Mouse (Mus musculus) left cerebral cortex, postnatal 10 days (tissue): ENCODE results near the gene Zfp40. TPM values are rescaled to one million over a fixed set of nuclear protein-coding genes. Genes with fewer than 3 reads are reported as not detected.
"Not testable (repeated sequence)": the region's sequence is repeated elsewhere in the genome, so short reads cannot be mapped to it uniquely, and the experiment has no call there.

Experiments
- DNase-seq, 2 experiments: peaks; one replicate each; pipeline ENCODE4 v3.0.0; 2021 to 2022; ENCODE audit warnings: low spot score in 2 of 2, mixed read lengths in 1 of 2; ENCODE audit errors: extremely low spot score in 1 of 2
- intact Hi-C: fragments of 180-260 bp; cut with DNase I; formaldehyde crosslinking; loops from one replicate; pipeline ENCODE4 v1.15.1; 2025
- total RNA-seq, 2 experiments: library from RNA; stranded (reverse); gene quantifications; 2 replicates each; pipeline ENCODE4 v1.2.3; 2021

The Zfp40 gene
- 10 to 100 TPM; 28.4 to 31.3 TPM for total RNA-seq

- intact Hi-C loops = loop anchor here (5.0 to 10.0 kb wide), 3 partner anchors 328 to 512 kb away; partner anchors contain the start of gene Zfp945
- peak; percentile 93 to 96 for DNase-seq
Observed at GRCm38 (mm10) chr17:23192453-23193379, at the start of gene Zfp40. Zfp40 (minus strand) TSS chr17:23193252.

- intact Hi-C loops = no loop called here
- no peak for DNase-seq
Observed at GRCm38 (mm10) chr17:23218320-23218719, 25.3 kb upstream of the Zfp40 start.

GRCm38 (mm10) chr17:23199856-23200255 is 6.8 kb upstream of the Zfp40 start:
- intact Hi-C loops = loop anchor here (10.0 kb wide), 2 partner anchors 335 to 505 kb away; partner anchors contain the start of gene Zfp945
- DNase-seq = not testable (repeated sequence)

GRCm38 (mm10) chr17:23193441-23193840 is 389 bp upstream of the Zfp40 start:
- intact Hi-C loops = loop anchor here (5.0 to 10.0 kb wide), 3 partner anchors 329 to 511 kb away; partner anchors contain the start of gene Zfp945
- DNase-seq = peak; percentile 23 to 64

GRCm38 (mm10) chr17:23187680-23188079 is 5.4 kb downstream of the Zfp40 start:
- peak in 1 of 2 experiments; percentile 31 for DNase-seq
- intact Hi-C loops = no loop called here

Other genes starting within 250 kb of the Zfp40 start
- gene Vmn2r-ps130, start 132.1 kb downstream of the Zfp40 start, total RNA-seq = not detected
- under 1 TPM in 1 of 2 experiments, not detected in 1; 0.04 TPM for gene Vmn2r114, start 119.3 kb upstream of the Zfp40 start, total RNA-seq
- gene Vmn2r115, start 150.5 kb upstream of the Zfp40 start, total RNA-seq = not detected
- gene Vmn2r116, start 191.4 kb upstream of the Zfp40 start, total RNA-seq = not detected